Mouse (Mus musculus) lung, postnatal 4 days (tissue): ENCODE measurements around the gene Acp5.
"Not testable (repeated sequence)": the region's sequence is repeated elsewhere in the genome, so short reads cannot be mapped to it uniquely, and the experiment has no call there.

Source experiments
- DNase-seq, 2 experiments: peaks; one replicate each; pipeline ENCODE4 v3.0.0; 2021

The Acp5 gene

GRCm38 (mm10) chr9:22135644-22136390, at the start of gene Acp5:
Acp5 (minus strand) TSS chr9:22135711.
- no peak for DNase-seq

GRCm38 (mm10) chr9:22172318-22172717, 36.8 kb upstream of the Acp5 start:
- DNase-seq = no peak

GRCm38 (mm10) chr9:22169327-22169726, 33.8 kb upstream of the Acp5 start:
- no peak for DNase-seq

DNA sequence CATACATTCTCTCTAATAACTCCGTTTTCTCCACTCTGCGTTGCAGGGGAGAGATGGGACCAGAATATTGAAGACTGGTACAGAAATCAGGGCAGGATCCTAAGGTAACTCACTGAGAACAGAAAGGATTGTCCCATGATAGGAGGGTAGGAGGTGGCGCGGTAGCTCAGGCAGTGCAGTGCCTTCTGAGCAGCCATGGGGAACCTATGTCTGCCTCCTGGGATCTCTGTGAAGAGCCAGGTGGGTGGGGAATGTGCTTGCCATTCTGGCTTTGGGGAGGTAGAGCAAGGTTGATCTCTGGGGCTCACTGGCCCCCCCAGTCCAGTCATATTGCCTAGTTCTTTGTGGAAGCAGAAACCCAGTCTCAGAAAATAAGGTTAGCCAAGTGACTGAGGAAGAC, 32.2 kb upstream of the Acp5 start:
- no peak for DNase-seq

GRCm38 (mm10) chr9:22166686-22167085, 31.2 kb upstream of the Acp5 start:
- no peak for DNase-seq

DNA sequence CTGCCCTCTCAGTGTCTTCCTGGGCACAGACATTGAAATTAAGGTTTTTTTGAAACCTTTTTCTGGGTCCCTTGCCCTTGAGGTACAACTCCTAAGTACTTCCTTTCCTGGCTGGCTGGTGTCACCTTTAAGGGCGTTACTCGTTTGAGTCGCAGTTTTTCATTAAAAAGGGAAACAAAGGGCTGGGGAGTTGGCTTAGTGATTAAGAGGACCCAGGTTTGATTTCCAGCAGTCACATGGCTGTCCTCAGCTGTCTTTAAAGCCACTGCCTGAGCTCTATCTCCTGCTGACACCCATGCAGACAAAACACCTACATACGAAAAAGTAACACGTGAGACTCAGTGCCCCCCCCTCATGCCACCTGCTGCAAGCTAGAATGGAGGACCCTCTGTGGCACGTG, 30.5 kb upstream of the Acp5 start:
- DNase-seq = no peak

DNA sequence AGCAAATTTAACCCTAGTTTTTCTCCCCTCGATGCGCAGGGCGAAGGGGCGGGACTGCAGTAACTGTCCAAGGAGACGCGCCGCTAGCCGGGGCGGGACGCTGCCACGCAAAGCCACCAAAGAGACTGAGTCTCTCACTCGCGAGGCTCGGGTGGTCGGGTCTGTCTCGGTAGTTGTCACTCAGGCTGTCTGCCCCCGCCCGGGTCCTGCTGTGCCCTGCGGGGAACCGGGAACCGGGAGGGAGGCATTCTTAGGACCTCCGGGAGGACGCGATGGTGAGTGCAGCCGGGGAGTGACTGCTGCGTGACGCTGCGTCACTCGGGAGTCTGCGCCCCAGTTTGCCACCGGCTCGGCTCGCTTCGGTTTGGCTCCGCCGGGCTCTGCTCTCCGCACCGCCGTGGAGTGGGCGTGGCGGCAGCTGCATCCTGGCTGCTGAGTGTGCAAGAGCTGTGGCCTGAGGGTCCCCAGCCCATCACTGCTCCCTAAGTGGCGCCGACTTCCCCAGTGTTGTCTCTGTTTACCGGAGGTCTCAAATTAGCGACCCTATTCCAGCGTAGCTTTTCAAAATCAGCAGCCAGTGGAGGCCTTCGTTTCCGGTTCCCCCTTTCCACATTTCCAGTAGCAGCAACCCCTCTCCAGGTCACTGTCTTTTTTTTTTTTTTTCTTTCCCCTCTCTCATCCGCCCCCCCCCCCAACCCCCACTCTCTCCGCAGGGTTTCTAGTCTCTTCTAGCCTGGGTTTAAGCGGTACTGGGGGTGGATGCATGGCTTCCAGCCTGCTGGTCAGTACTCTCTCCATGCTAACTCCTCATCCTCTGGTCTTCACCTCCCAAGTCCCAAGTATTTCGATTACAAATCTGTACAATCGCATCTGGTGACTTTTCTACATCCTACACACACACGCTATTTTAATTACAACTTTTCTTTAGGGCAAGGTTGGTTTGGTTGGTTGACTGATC, 29.5 kb upstream of the Acp5 start:
- DNase-seq = peak; percentile 41 to 54

GRCm38 (mm10) chr9:22162912-22163311, 27.4 kb upstream of the Acp5 start:
- no peak for DNase-seq

DNA sequence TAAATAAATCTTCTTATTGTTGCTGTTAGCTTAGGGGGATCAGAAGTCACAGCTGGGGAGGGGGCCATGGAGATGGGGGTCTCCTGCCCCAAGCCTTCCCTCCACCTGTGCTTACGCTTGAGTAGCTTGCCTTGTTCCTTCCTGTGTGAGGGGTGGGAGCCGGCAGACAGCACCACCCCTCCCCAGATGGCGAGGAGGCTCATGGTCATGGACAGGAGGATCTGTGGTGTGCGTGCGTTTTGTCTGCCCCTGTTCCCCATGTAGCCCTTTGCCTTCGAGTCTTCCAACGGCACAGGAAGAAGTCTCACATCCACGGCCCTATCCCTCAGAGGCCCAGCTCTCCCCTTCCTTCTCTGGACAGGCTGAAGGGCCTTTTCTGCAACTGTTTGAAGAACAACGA, 26.8 kb upstream of the Acp5 start:
- no peak for DNase-seq

- DNase-seq = no peak
These were observed 25.8 kb upstream of the Acp5 start for GRCm38 (mm10) chr9:22161299-22161698.

GRCm38 (mm10) chr9:22157516-22158265, 22.2 kb upstream of the Acp5 start:
- no peak for DNase-seq

GRCm38 (mm10) chr9:22156497-22157245, 21.2 kb upstream of the Acp5 start, which contains the start of gene Pigyl:
Pigyl (plus strand) TSS chr9:22156846.
- peak; percentile 99 to 100 for DNase-seq

GRCm38 (mm10) chr9:22155614-22156013, 20.1 kb upstream of the Acp5 start:
- DNase-seq = peak; percentile 52 to 82

DNA sequence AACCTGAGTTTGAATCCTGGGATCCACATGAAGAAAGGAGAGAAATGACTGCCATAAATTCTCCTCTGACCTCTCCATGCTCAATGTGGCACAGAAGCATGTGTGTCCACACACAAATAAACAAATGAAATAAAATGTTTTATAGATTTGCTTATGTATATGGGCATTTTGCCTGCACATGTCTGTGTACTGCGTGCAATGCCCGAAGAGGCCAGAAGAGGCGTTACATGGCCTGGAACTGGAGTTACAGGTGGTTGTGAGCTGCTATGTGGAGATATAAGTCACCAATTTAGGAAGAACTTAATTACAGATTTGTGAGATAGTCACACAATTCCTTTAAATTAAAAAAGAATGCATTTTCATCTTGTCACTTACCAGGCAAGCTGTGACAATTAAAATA, 18.3 kb upstream of the Acp5 start:
- no peak for DNase-seq

- no peak for DNase-seq
These were observed 15.4 kb upstream of the Acp5 start for GRCm38 (mm10) chr9:22150946-22151345.

DNA sequence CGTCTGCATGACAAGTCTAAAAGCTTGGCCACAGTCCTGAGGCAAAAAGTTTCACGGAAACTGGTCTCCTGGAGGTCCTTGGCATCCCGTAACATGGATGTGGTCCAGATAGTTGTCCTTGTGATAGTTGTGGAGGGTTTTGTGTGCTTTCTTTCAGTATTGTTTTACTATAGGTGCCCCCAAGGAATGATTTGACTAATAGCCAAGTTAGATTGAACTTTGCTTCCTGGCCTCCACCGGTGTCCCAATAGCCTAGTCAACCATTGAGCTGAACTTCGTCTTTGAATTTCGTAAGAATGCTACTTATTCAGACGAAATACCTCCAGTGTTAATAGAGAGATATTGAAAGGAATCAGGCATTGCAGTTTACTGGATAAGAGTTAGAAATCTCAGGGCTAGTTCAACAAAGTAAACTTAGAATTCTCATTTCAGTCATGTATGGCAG, 14.8 kb upstream of the Acp5 start:
- not testable (repeated sequence) for DNase-seq

- DNase-seq = peak; percentile 24 to 38
These were observed 14.1 kb upstream of the Acp5 start for GRCm38 (mm10) chr9:22149426-22150248.

DNA sequence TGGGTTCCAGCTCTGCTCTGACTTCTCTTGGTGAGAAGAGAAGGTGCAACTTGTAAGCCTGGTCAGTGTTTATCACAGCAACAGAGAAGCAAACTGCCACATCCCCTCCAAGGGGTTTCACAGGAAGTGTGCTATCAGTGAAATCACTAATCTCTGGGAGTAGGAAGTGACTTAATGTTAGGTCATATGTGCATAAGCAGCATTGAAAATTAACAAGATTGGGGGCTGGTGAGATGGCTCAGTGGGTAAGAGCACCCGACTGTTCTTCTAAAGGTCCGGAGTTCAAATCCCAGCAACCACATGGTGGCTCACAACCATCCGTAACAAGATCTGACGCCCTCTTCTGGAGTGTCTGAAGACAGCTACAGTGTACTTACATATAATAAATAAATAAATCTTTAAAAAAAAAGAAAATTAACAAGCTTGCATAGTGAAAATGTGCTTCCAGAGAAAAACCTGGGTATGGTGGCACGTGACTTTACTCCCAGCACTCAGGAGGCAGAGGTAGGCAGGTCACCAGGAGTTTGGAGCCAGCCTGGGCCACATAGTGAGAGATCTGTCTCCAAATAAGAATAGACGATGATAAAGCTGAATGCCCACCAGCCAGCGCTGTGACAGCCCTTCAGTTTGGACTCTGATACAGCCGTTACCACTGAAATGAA, 8.9 kb upstream of the Acp5 start:
- no peak for DNase-seq

- peak; percentile 77 to 89 for DNase-seq
These were observed 7.9 kb upstream of the Acp5 start for GRCm38 (mm10) chr9:22143108-22144037.

- no peak for DNase-seq
These were observed 4.2 kb upstream of the Acp5 start for GRCm38 (mm10) chr9:22139746-22140145.
